Mouse (Mus musculus): ENCODE measurements at regions not wholly inside any gene's neighbourhood (a gene's known extent, or its start where the extent isn't known, plus 50 kb on each side); places are given as distances from the start of the nearest gene placed in this dataset.

GRCm38 (mm10) chr6:71012436-71012822 lies 56.1 kb downstream of the Foxi3 start:
- no peak for DNase-seq

- peak; percentile 6 to 10 for DNase-seq
Measured at GRCm38 (mm10) chr6:71012823-71013461, 56.6 kb downstream of the Foxi3 start.

GRCm38 (mm10) chr6:71016388-71016787 lies 60.1 kb downstream of the Foxi3 start:
- DNase-seq = no peak

GRCm38 (mm10) chr6:71021353-71021752 lies 65.0 kb downstream of the Foxi3 start:
- no peak for DNase-seq

- DNase-seq = no peak
Measured at GRCm38 (mm10) chr6:71025472-71025871, 69.1 kb downstream of the Foxi3 start.

GRCm38 (mm10) chr6:71029663-71030062 lies 73.3 kb downstream of the Foxi3 start:
- no peak for DNase-seq

- peak in 1 of 2 experiments; percentile 17 for DNase-seq
Measured at GRCm38 (mm10) chr6:71030541-71030940, 74.2 kb downstream of the Foxi3 start.

- no peak for DNase-seq
Measured at GRCm38 (mm10) chr6:71044241-71044640, 87.9 kb downstream of the Foxi3 start.

- no peak for DNase-seq
Measured at GRCm38 (mm10) chr6:71045261-71045660, 88.9 kb downstream of the Foxi3 start.

GRCm38 (mm10) chr6:71048199-71049094 lies 92.1 kb downstream of the Foxi3 start:
- no peak for DNase-seq

- DNase-seq = no peak
Measured at GRCm38 (mm10) chr6:71050248-71050647, 93.9 kb downstream of the Foxi3 start.

- no peak for DNase-seq
Measured at GRCm38 (mm10) chr6:71050754-71051213, 93.5 kb downstream of the Thnsl2 start.

- no peak for DNase-seq
Measured at GRCm38 (mm10) chr6:71057209-71057858, 86.9 kb downstream of the Thnsl2 start.

- DNase-seq = no peak
Measured at GRCm38 (mm10) chr6:71060116-71060515, 84.1 kb downstream of the Thnsl2 start.

- no peak for DNase-seq
Measured at GRCm38 (mm10) chr6:71062980-71063379, 81.3 kb downstream of the Thnsl2 start.

GRCm38 (mm10) chr6:71065428-71065827 lies 78.8 kb downstream of the Thnsl2 start:
- no peak for DNase-seq

- DNase-seq = no peak
Measured at GRCm38 (mm10) chr6:71069229-71069628, 75.0 kb downstream of the Thnsl2 start.

GRCm38 (mm10) chr6:71074789-71075191 lies 69.4 kb downstream of the Thnsl2 start:
- DNase-seq = no peak
